Mouse (Mus musculus) liver, embryonic 13.5 days (tissue): ENCODE measurements around the gene Tango6. TPM values are rescaled to one million over a fixed set of nuclear protein-coding genes. Genes with fewer than 3 reads are reported as not detected.
"Not testable (repeated sequence)": the region's sequence is repeated elsewhere in the genome, so short reads cannot be mapped to it uniquely, and the experiment has no call there.

Experiments
- ATAC-seq: fragments of 200-750 bp; cut with Nextera tagmentation; 2 replicates; pipeline ENCODE4 v1.8.0; 2017; ENCODE audit warnings: low read depth, mild to moderate bottlenecking, moderate number of reproducible peaks, moderate library complexity
- DNase-seq: peaks from one replicate; pipeline ENCODE4 v3.0.0; 2022
- H3K27ac ChIP-seq: fragments of 300-500 bp; sonication (generic); 2 replicates; pipeline ENCODE4 v1.5.1; 2015; ENCODE audit warnings: moderate library complexity, mild to moderate bottlenecking, inconsistent platforms
- H3K27me3 ChIP-seq: fragments of 300-500 bp; sonication (generic); 2 replicates; pipeline ENCODE4 v1.6.1; 2015; ENCODE audit warnings: mild to moderate bottlenecking, inconsistent platforms
- H3K36me3 ChIP-seq: fragments of 300-500 bp; sonication (generic); 2 replicates; pipeline ENCODE4 v1.6.1; 2015; ENCODE audit warnings: mild to moderate bottlenecking, inconsistent platforms
- H3K4me1 ChIP-seq: fragments of 300-500 bp; sonication (generic); replicated peaks from 2 replicates; pipeline ENCODE4 v1.6.1; 2015; ENCODE audit warnings: inconsistent platforms
- H3K4me2 ChIP-seq: fragments of 300-500 bp; sonication (generic); 2 replicates; pipeline ENCODE4 v1.6.1; 2015; ENCODE audit warnings: inconsistent platforms, mild to moderate bottlenecking, moderate library complexity
- H3K4me3 ChIP-seq: fragments of 300-500 bp; sonication (generic); replicated peaks from 2 replicates; pipeline ENCODE4 v1.5.1; 2015; ENCODE audit warnings: mild to moderate bottlenecking, inconsistent platforms
- H3K9ac ChIP-seq: fragments of 300-500 bp; sonication (generic); 2 replicates; pipeline ENCODE4 v1.6.1; 2015; ENCODE audit warnings: mild to moderate bottlenecking, inconsistent platforms
- H3K9me3 ChIP-seq: fragments of 300-500 bp; sonication (generic); replicated peaks from 2 replicates; pipeline ENCODE4 v1.6.1; 2016; ENCODE audit warnings: inconsistent platforms
- whole genome bisulfite sequencing: fragments of 180-500 bp; shearing (Covaris S2); methylation state at CpG from one replicate; pipeline ENCODE4 v1.1.7; 2015; ENCODE audit not compliant: insufficient replicate concordance; 5-methylcytosine and 5-hydroxymethylcytosine counted together
- polyA plus RNA-seq: library from polyadenylated mRNA; unstranded; fragments of >200 nt; fragmentation: Nextera tagmentation; extraction: Ambion mirVana; gene quantifications from 2 replicates; pipeline ENCODE4 v1.2.1, GENCODE M21; 2015

Tango6 gene
- polyA plus RNA-seq, 1 experiment from 2014 or later, result 3.8 TPM

DNA sequence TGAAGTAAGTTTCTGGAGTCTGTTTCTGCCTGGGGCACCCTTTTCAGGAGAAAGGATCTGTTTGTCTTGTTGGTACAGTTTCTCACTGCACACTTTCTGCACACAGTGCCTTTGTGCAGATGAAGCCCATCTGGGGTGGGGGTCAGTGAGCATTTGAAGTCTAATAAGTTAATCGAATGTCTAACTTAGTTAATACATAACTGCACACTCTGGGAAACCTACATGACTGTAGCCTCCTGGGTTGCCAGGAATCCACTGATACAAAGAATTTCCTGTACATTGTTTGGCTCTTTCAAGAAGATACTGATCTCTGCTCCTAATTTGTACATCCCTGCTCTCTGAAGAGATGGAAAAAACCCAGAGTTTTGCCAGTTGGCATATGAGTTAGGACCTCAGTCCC lies 117.0 kb downstream of the Tango6 start:
- no peaks in the 10 kb centered on the region for H3K27me3 ChIP-seq
- ATAC-seq (no peak), DNase-seq (no peak)
- no peaks in the 10 kb centered on the region for H3K36me3 ChIP-seq
- H3K4me1 ChIP-seq, result peaks cover 6% of the 10 kb centered on the region; the same call in 1 of the 2 replicates
- H3K4me2 ChIP-seq, result no peak overlapping the region
- 48% methylated on average over 1 of the region's 1 CpGs for WGBS
- H3K9me3 ChIP-seq, result no peaks in the 10 kb centered on the region
- no peak overlapping the region for H3K27ac ChIP-seq
- no peak overlapping the region for H3K4me3 ChIP-seq
- no peak overlapping the region for H3K9ac ChIP-seq

DNA sequence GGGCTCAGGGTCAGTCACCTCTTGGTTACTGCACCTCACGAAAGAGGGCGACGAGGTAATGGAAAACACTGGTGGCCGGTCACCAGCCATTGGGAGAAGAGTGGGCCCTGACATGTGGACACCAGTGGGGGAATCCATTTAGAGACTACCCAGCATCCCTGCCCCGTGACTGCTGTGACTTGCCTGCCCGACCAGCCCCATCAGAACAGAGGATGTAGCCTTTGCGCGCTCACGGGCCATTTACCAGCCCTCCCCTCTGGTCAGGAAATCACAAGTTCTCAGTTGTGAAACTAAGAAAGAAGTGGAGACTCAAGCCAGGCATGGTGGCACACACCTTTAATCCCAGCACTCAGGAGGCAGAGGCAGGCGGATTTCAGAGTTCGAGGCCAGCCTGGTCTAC lies 118.4 kb downstream of the Tango6 start:
- no peak for DNase-seq
- Histone ChIP-seq H3K27ac (no peak overlapping the region), H3K27me3 (no peaks in the 10 kb centered on the region), H3K4me1 (peaks cover 6% of the 10 kb centered on the region; the same call in 1 of the 2 replicates), H3K4me3 (no peak overlapping the region), H3K9me3 (no peaks in the 10 kb centered on the region), H3K4me2 (no peak overlapping the region), H3K36me3 (no peaks in the 10 kb centered on the region), H3K9ac (no peak overlapping the region)
- 84% methylated on average over 11 of the region's 11 CpGs for WGBS
- no peak for ATAC-seq

DNA sequence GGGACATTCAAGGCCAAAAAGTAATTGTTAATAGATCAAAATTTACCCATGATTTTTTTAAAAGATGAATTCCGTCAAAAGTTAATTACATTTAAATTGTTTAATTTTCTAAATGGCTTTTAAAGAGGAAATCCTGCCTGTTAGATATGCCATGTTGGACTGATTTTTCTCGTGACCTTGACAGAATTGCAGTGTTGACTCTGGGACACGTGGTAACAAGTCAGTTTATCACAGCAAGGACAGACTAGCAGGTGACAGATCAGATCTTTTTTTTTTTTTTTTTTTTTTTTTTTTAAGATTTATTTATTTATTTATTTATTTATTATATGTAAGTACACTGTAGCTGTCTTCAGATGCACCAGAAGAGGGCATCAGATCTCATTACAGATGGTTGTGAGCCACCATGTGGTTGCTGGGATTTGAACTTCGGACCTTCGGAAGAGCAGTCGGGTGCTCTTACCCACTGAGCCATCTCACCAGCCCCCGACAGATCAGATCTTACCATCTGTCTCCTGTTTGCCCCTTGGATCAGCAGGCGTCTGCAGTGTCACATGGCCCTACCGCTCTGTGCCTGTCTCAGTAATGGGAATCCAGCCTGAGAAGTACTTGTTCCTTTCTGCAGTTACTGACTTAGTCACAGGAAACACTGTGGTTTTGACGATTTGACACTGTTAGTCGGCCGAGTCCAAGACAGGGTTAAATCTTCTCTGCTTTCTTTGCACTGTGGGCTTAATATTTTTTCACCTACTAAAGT lies 119.7 kb downstream of the Tango6 start:
- not testable (repeated sequence) for H3K9me3 ChIP-seq, H3K27me3 ChIP-seq, H3K4me1 ChIP-seq, H3K4me2 ChIP-seq, H3K27ac ChIP-seq, H3K9ac ChIP-seq, ATAC-seq, H3K4me3 ChIP-seq, H3K36me3 ChIP-seq
- DNase-seq, result peak; percentile 3
- WGBS, result 27% methylated on average over 12 of the region's 12 CpGs

DNA sequence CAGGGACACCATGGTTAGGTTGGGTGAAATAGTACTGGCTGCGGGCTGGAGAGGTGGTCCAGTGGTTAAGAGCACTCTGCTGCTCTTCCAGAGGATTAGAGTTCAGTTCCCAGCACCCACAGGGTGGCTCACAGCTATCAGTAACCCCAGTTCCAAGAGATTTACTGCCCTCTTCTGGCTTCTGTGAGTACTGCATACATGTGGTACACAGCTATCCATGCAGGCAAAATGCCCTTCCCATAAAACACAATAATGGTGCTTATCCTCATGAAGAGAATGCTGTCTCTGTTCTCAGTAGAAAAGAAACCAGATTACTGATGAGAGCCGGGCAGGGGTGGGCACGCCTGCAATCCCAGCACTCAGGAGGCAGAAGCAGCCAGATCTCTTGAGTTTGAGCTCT lies 123.0 kb downstream of the Tango6 start:
- ATAC-seq (no peak), DNase-seq (no peak)
- Histone ChIP-seq H3K4me2 (no peak overlapping the region), H3K27ac (no peak overlapping the region), H3K36me3 (0 out of 2 replicates have a peak, but pooled peaks cover 5% of the 10 kb centered on the region), H3K4me1 (peaks cover 6% of the 10 kb centered on the region; the same call in 1 of the 2 replicates), H3K27me3 (no peaks in the 10 kb centered on the region), H3K9me3 (no peaks in the 10 kb centered on the region), H3K9ac (no peak overlapping the region), H3K4me3 (no peak overlapping the region)
- WGBS, result 78% methylated on average over 3 of the region's 3 CpGs

DNA sequence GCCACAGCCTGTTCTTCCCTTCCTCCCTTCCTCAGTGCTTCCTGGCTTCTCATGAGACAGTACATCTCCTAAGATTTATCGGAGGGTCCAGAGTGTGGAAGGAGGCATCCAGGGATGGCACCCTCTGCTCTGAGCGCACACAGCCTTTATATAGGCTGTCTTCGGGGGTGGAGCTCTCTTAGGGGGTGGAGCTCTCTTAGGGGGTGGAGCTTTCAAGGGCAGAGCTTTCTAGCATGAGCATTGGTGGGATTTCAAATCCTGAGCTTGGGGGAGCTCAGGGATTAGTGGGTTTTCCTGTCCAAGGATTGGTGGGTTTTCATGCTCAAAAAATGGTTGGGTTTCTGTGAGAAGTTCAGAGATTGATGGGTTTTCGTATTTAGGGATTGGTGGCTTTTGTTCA lies 124.6 kb downstream of the Tango6 start:
- Histone ChIP-seq H3K4me2 (no peak overlapping the region), H3K9ac (no peak overlapping the region), H3K4me3 (no peak overlapping the region), H3K27ac (no peak overlapping the region), H3K9me3 (no peaks in the 10 kb centered on the region), H3K27me3 (no peaks in the 10 kb centered on the region), H3K4me1 (no peaks in the 10 kb centered on the region), H3K36me3 (0 out of 2 replicates have a peak, but pooled peaks cover 5% of the 10 kb centered on the region)
- ATAC-seq, result no peak
- 78% methylated on average over 4 of the region's 4 CpGs for WGBS
- DNase-seq, result no peak

DNA sequence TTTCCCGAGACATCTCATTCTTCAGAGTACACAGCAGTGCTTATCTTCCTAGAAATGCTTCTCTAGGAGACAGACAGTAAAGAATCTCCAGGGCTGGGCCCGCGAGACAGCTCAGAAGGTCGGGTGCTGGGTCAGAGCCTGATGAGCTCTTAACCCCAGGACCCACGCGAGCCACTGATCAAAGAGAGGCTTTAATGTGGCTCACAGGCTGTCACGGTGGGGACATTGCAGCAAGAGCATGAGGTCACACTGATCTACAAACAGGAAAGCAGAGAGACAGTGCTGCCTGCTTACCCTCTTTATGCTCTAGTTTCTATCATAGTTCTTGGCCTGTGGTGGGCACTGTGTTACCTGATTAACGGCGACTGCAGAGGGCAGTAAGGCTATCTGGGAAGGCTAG lies 126.9 kb downstream of the Tango6 start:
- H3K9ac ChIP-seq, result no peak overlapping the region
- ATAC-seq (no peak), DNase-seq (no peak)
- WGBS, result 56% methylated on average over 9 of the region's 9 CpGs
- no peaks in the 10 kb centered on the region for H3K27me3 ChIP-seq
- no peaks in the 10 kb centered on the region for H3K4me1 ChIP-seq
- H3K9me3 ChIP-seq, result no peaks in the 10 kb centered on the region
- H3K4me3 ChIP-seq, result no peak overlapping the region
- H3K4me2 ChIP-seq, result no peak overlapping the region
- 0 out of 2 replicates have a peak, but pooled peaks cover 5% of the 10 kb centered on the region for H3K36me3 ChIP-seq
- H3K27ac ChIP-seq, result no peak overlapping the region

DNA sequence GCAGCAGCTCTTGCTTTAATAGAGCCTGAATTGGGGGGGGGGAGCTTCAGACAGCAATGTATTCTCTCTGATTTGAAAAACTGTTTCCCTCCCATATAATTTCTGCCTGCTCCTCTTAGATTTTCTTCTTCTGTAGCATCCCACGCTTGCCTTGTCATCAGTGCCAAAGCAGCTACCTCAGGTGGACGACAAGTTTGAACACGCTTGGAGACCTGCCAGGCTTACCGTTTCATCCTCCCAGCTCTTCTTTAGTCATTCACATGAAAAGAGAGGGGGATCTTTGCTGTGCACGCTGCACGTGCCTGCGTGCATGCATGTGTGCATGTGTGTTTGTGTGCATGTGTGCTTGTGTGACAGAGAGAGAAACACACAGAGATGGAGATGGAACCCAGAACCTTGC lies 127.5 kb downstream of the Tango6 start:
- no peak overlapping the region for H3K27ac ChIP-seq
- no peaks in the 10 kb centered on the region for H3K9me3 ChIP-seq
- 0 out of 2 replicates have a peak, but pooled peaks cover 5% of the 10 kb centered on the region for H3K36me3 ChIP-seq
- no peak overlapping the region for H3K9ac ChIP-seq
- no peak overlapping the region for H3K4me3 ChIP-seq
- H3K27me3 ChIP-seq, result no peaks in the 10 kb centered on the region
- ATAC-seq, result no peak
- H3K4me2 ChIP-seq, result no peak overlapping the region
- 80% methylated on average over 7 of the region's 7 CpGs for WGBS
- DNase-seq, result no peak
- no peaks in the 10 kb centered on the region for H3K4me1 ChIP-seq

DNA sequence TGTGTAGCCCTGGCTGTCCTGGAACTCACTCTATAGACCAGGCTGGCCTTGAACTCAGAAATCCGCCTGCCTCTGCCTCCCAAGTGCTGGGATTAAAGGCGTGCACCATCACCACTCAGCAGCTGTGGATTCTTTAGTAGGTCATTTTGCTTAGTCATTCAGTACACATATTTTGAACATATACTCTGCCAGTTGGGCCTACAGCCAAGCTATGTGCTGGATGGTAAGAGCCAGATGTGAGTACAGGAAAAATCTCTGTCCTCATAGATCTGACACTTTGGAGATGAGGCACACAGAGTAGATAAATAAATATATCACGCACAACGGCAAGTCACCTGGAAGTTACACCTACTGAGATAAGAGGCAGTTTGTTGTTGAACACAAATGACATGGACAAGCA lies 129.7 kb downstream of the Tango6 start:
- no peak for ATAC-seq

DNA sequence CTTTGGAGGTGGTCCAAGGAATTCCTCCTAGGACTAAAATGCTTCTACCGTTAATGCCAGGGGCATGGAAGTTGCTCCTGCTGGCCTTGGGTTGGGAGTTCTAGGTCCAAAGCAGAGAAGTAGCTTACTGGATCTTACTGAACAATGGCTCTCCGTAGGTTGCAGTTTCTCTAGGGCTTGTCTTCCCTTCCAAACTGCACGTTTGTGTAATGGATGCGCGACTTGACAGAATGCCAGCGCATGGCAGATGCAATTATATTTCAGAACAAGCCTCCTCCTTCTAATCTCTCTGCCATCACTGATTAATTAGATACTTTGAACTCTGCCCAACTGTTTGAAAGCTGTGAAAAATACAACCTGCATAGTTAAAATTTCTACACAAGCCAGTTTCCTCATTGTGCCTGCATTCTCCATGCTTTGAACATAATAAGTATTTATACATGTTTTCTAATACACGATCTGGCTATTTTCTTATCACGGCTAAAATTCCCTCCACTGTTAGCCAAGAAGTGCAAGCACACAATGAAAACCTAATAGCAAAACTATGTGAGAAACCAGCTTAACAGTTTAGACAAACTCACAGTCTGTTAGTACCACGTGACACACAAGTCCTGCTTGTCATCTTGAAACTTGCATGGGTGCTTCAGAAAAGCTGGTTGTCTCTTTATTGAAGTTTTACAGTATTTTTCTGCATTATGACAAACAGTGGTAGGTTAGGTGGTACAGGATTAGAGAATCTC lies 133.7 kb downstream of the Tango6 start:
- Histone ChIP-seq H3K4me1 (no peaks in the 10 kb centered on the region), H3K36me3 (0 out of 2 replicates have a peak, but pooled peaks cover 6% of the 10 kb centered on the region), H3K4me3 (no peak overlapping the region), H3K9ac (no peak overlapping the region), H3K27me3 (no peaks in the 10 kb centered on the region), H3K9me3 (no peaks in the 10 kb centered on the region), H3K27ac (no peak overlapping the region), H3K4me2 (no peak overlapping the region)
- DNase-seq, result no peak
- ATAC-seq, result no peak
- WGBS, result 75% methylated on average over 9 of the region's 9 CpGs

More for the DNA sequence above, 129.7 kb downstream of the Tango6 start:
- no peaks in the 10 kb centered on the region for H3K9me3 ChIP-seq
- H3K27me3 ChIP-seq, result no peaks in the 10 kb centered on the region
- H3K36me3 ChIP-seq, result no peaks in the 10 kb centered on the region
- H3K27ac ChIP-seq, result no peak overlapping the region
- H3K4me3 ChIP-seq, result no peak overlapping the region
- WGBS, result 74% methylated on average over 4 of the region's 4 CpGs
- no peak for DNase-seq
- H3K4me2 ChIP-seq, result no peak overlapping the region
- H3K4me1 ChIP-seq, result no peaks in the 10 kb centered on the region
- no peak overlapping the region for H3K9ac ChIP-seq

DNA sequence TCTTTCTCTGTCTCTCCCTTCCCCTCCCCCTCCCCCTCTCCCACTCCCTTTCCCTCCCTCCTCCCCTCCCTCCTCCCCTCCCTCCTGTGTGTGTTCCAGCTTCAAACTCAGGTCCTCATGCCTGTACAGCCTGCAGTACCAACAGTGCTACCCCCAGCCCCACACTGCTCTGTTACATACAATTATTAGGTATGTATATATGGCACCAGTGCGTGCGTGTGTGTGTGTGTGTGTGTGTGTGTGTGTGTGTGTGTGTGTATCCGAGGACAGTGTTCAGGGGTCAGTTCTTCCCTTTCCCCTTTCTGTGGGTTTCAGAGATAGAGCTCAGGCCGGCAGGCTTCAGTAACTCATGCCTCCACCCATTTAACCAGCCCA lies 134.3 kb downstream of the Tango6 start:
- DNase-seq (no peak), ATAC-seq (no peak)
- Histone ChIP-seq H3K4me3 (no peak overlapping the region), H3K36me3 (0 out of 2 replicates have a peak, but pooled peaks cover 6% of the 10 kb centered on the region), H3K9ac (no peak overlapping the region), H3K27ac (no peak overlapping the region), H3K27me3 (no peaks in the 10 kb centered on the region), H3K4me1 (no peaks in the 10 kb centered on the region), H3K4me2 (no peak overlapping the region), H3K9me3 (no peaks in the 10 kb centered on the region)
- 60% methylated on average over 4 of the region's 4 CpGs for WGBS

DNA sequence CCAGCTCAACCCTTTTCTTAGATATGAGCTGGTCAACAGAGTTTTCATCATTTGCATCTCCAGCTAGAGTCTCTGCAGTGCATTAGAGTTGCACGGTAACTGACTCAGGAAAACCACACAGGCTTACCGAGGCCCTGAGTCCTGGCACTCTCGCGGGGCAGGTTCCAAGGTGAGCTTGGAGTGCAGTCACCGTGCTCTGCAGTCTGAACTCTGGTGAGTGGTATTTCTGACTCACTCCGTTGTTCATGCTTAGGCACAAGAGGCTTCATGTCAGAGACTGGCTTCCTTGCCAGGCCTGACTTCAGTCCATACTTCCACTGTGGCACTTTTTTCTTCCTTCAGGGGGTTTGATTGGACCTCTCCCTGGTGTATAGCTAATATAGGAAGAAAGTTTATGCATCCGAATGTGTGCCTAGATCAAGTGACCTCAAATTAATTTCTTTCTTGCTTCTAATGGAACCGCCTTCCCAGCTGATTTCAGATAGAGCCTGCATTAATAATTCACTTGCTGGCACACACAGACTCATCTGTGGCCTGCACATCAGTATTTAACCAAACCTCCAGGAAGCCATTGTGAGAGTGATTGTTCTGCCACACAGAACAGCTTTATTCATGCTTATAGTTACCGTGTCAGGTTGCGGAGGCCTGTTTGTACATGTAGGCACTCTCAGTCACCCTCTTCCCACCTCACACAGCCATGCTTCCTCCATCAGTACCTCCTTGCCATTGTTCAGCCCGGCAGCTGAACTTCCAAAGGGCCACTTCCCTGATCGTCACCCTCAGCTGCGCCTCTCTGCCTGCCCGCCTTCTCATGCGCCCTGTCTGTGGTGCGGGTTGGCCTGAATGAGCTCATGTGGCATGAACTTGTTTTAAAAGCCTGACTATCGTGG lies 136.0 kb downstream of the Tango6 start:
- no peak overlapping the region for H3K4me2 ChIP-seq
- no peaks in the 10 kb centered on the region for H3K4me1 ChIP-seq
- ATAC-seq (no peak), DNase-seq (no peak)
- H3K4me3 ChIP-seq, result no peak overlapping the region
- 0 out of 2 replicates have a peak, but pooled peaks cover 6% of the 10 kb centered on the region for H3K36me3 ChIP-seq
- no peaks in the 10 kb centered on the region for H3K9me3 ChIP-seq
- H3K27ac ChIP-seq, result no peak overlapping the region
- no peak overlapping the region for H3K9ac ChIP-seq
- H3K27me3 ChIP-seq, result no peaks in the 10 kb centered on the region
- WGBS, result 77% methylated on average over 17 of the region's 17 CpGs
